Mouse (Mus musculus): ENCODE data around the gene Tmem184b. TPM values are rescaled to one million over a fixed set of nuclear protein-coding genes. Genes with fewer than 3 reads are reported as not detected.

Tmem184b gene
- total and polyA plus RNA-seq, 3 experiments, result 1.9 to 13.8 (median 11.3) TPM

- DNase-seq (ENCODE audit: low spot score) (no peak), ATAC-seq (ENCODE audit: extremely low read depth, insufficient number of reproducible peaks, low FRiP score, poor library complexity, severe bottlenecking) (no peak)
- TF ChIP-seq POLR2AphosphoS5 (IDR thresholded peaks at IDR 0.05; ENCODE audit: insufficient replicate concordance, low read depth, low read length) (no peak), TAL1 (conservative IDR thresholded peaks at IDR 0.05; ENCODE audit: low read depth, low read length) (no peak), CTCF (IDR thresholded peaks at IDR 0.05; ENCODE audit: low read depth, low read length) (no peak), GATA2 (IDR thresholded peaks at IDR 0.05; ENCODE audit: borderline replicate concordance, low read depth, low read length) (no peak), GATA1 (IDR thresholded peaks at IDR 0.05; ENCODE audit: borderline replicate concordance, low read length) (no peak)
- H3K36me3 ChIP-seq (replicated peaks), result no peaks in the 10 kb centered on the region
- H3K9me3 ChIP-seq (replicated peaks), result no peaks in the 10 kb centered on the region
- H3K27me3 ChIP-seq (ENCODE audit: insufficient read depth, low read length), result 0 out of 2 replicates have a peak, but pooled peaks cover 10% of the 10 kb centered on the region
- H3K4me3 ChIP-seq (ENCODE audit: low read depth, low read length), result no peak overlapping the region
- H3K4me1 ChIP-seq (ENCODE audit: insufficient read depth, low read depth, low read length), result peaks cover 14% of the 10 kb centered on the region
Measured at GRCm38 (mm10) chr15:79391447-79392093, 11.8 kb downstream of the Tmem184b start.

GRCm38 (mm10) chr15:79390434-79390833 is 12.9 kb downstream of the Tmem184b start:
- ATAC-seq (ENCODE audit: extremely low read depth, insufficient number of reproducible peaks, low FRiP score, poor library complexity, severe bottlenecking) (no peak), DNase-seq (ENCODE audit: low spot score) (no peak)
- H3K4me3 ChIP-seq (ENCODE audit: low read depth, low read length), result no peak overlapping the region
- no peaks in the 10 kb centered on the region for H3K36me3 ChIP-seq (replicated peaks)
- no peaks in the 10 kb centered on the region for H3K9me3 ChIP-seq (replicated peaks)
- 0 out of 2 replicates have a peak, but pooled peaks cover 9% of the 10 kb centered on the region for H3K27me3 ChIP-seq (ENCODE audit: insufficient read depth, low read length)
- H3K4me1 ChIP-seq (ENCODE audit: insufficient read depth, low read depth, low read length), result peaks cover 15% of the 10 kb centered on the region
- TF ChIP-seq CTCF (IDR thresholded peaks at IDR 0.05; ENCODE audit: low read depth, low read length), result no peak
- no peak for TF ChIP-seq GATA2 (IDR thresholded peaks at IDR 0.05; ENCODE audit: borderline replicate concordance, low read depth, low read length)
- TF ChIP-seq POLR2AphosphoS5 (IDR thresholded peaks at IDR 0.05; ENCODE audit: insufficient replicate concordance, low read depth, low read length), result no peak
- no peak for TF ChIP-seq GATA1 (IDR thresholded peaks at IDR 0.05; ENCODE audit: borderline replicate concordance, low read length)
- TF ChIP-seq TAL1 (conservative IDR thresholded peaks at IDR 0.05; ENCODE audit: low read depth, low read length), result no peak

- no peaks in the 10 kb centered on the region for H3K36me3 ChIP-seq (replicated peaks)
- peaks cover 16% of the 10 kb centered on the region for H3K4me1 ChIP-seq (ENCODE audit: insufficient read depth, low read depth, low read length)
- no peak for DNase-seq (ENCODE audit: low spot score)
- H3K27me3 ChIP-seq (ENCODE audit: insufficient read depth, low read length), result 0 out of 2 replicates have a peak, but pooled peaks cover 7% of the 10 kb centered on the region
- TF ChIP-seq POLR2AphosphoS5 (IDR thresholded peaks at IDR 0.05; ENCODE audit: insufficient replicate concordance, low read depth, low read length) (no peak), GATA2 (IDR thresholded peaks at IDR 0.05; ENCODE audit: borderline replicate concordance, low read depth, low read length) (no peak), CTCF (IDR thresholded peaks at IDR 0.05; ENCODE audit: low read depth, low read length) (no peak), GATA1 (IDR thresholded peaks at IDR 0.05; ENCODE audit: borderline replicate concordance, low read length) (no peak), TAL1 (conservative IDR thresholded peaks at IDR 0.05; ENCODE audit: low read depth, low read length) (no peak)
- H3K9me3 ChIP-seq (replicated peaks), result no peaks in the 10 kb centered on the region
- H3K4me3 ChIP-seq (ENCODE audit: low read depth, low read length), result no peak overlapping the region
- no peak for ATAC-seq (ENCODE audit: extremely low read depth, insufficient number of reproducible peaks, low FRiP score, poor library complexity, severe bottlenecking)
Measured at GRCm38 (mm10) chr15:79388171-79388570, 15.2 kb downstream of the Tmem184b start.

GRCm38 (mm10) chr15:79387611-79388010 is 15.8 kb downstream of the Tmem184b start:
- ATAC-seq (ENCODE audit: extremely low read depth, insufficient number of reproducible peaks, low FRiP score, poor library complexity, severe bottlenecking) (no peak), DNase-seq (ENCODE audit: low spot score) (no peak)
- Histone ChIP-seq H3K27me3 (ENCODE audit: insufficient read depth, low read length) (0 out of 2 replicates have a peak, but pooled peaks cover 7% of the 10 kb centered on the region), H3K9me3 (replicated peaks) (no peaks in the 10 kb centered on the region), H3K36me3 (replicated peaks) (no peaks in the 10 kb centered on the region), H3K4me3 (ENCODE audit: low read depth, low read length) (no peak overlapping the region), H3K4me1 (ENCODE audit: insufficient read depth, low read depth, low read length) (peaks cover 16% of the 10 kb centered on the region)
- TF ChIP-seq CTCF (IDR thresholded peaks at IDR 0.05; ENCODE audit: low read depth, low read length), result no peak
- no peak for TF ChIP-seq GATA1 (IDR thresholded peaks at IDR 0.05; ENCODE audit: borderline replicate concordance, low read length)
- no peak for TF ChIP-seq TAL1 (conservative IDR thresholded peaks at IDR 0.05; ENCODE audit: low read depth, low read length)

- DNase-seq (ENCODE audit: low spot score) (no peak), ATAC-seq (ENCODE audit: extremely low read depth, insufficient number of reproducible peaks, low FRiP score, poor library complexity, severe bottlenecking) (no peak)
- H3K9me3 ChIP-seq (replicated peaks), result no peaks in the 10 kb centered on the region
- H3K27me3 ChIP-seq (ENCODE audit: insufficient read depth, low read length), result 0 out of 2 replicates have a peak, but pooled peaks cover 7% of the 10 kb centered on the region
- H3K4me3 ChIP-seq (ENCODE audit: low read depth, low read length), result no peak overlapping the region
- peaks cover 16% of the 10 kb centered on the region for H3K4me1 ChIP-seq (ENCODE audit: insufficient read depth, low read depth, low read length)
- TF ChIP-seq POLR2AphosphoS5 (IDR thresholded peaks at IDR 0.05; ENCODE audit: insufficient replicate concordance, low read depth, low read length) (no peak), GATA2 (IDR thresholded peaks at IDR 0.05; ENCODE audit: borderline replicate concordance, low read depth, low read length) (no peak), GATA1 (IDR thresholded peaks at IDR 0.05; ENCODE audit: borderline replicate concordance, low read length) (no peak), TAL1 (conservative IDR thresholded peaks at IDR 0.05; ENCODE audit: low read depth, low read length) (no peak), CTCF (IDR thresholded peaks at IDR 0.05; ENCODE audit: low read depth, low read length) (no peak)
- no peaks in the 10 kb centered on the region for H3K36me3 ChIP-seq (replicated peaks)
Measured at GRCm38 (mm10) chr15:79387081-79387480, 16.3 kb downstream of the Tmem184b start.

- TF ChIP-seq TAL1 (conservative IDR thresholded peaks at IDR 0.05; ENCODE audit: low read depth, low read length) (no peak), GATA2 (IDR thresholded peaks at IDR 0.05; ENCODE audit: borderline replicate concordance, low read depth, low read length) (no peak), CTCF (IDR thresholded peaks at IDR 0.05; ENCODE audit: low read depth, low read length) (no peak), GATA1 (IDR thresholded peaks at IDR 0.05; ENCODE audit: borderline replicate concordance, low read length) (no peak), POLR2AphosphoS5 (IDR thresholded peaks at IDR 0.05; ENCODE audit: insufficient replicate concordance, low read depth, low read length) (no peak)
- ATAC-seq (ENCODE audit: extremely low read depth, insufficient number of reproducible peaks, low FRiP score, poor library complexity, severe bottlenecking), result no peak
- Histone ChIP-seq H3K9me3 (replicated peaks) (no peaks in the 10 kb centered on the region), H3K4me3 (ENCODE audit: low read depth, low read length) (no peak overlapping the region), H3K27me3 (ENCODE audit: insufficient read depth, low read length) (peaks cover 5% of the 10 kb centered on the region; the same call in 1 of the 2 replicates), H3K4me1 (ENCODE audit: insufficient read depth, low read depth, low read length) (peaks cover 8% of the 10 kb centered on the region; the same call in 1 of the 2 replicates), H3K36me3 (replicated peaks) (peaks cover 13% of the 10 kb centered on the region)
- no peak for DNase-seq (ENCODE audit: low spot score)
Measured at GRCm38 (mm10) chr15:79381644-79382043, 21.7 kb downstream of the Tmem184b start.

Measured in G1E (cell line).